Mouse (Mus musculus) liver, adult 2 months (tissue): ENCODE results near the gene Dnmt3b.

ENCODE experiments used
- CTCF ChIP-seq: fragments of 200-500 bp; IDR thresholded peaks from 2 replicates; pipeline ENCODE4 v1.5.1; 2011; ENCODE audit warnings: low read depth, low read length, control low read depth
- POLR2A ChIP-seq: fragments of 200-500 bp; IDR thresholded peaks from 2 replicates; pipeline ENCODE4 v1.6.1; 2011; ENCODE audit warnings: low read length, control low read depth; ENCODE audit not compliant: insufficient read depth; ENCODE audit errors: extremely low read depth

DNA sequence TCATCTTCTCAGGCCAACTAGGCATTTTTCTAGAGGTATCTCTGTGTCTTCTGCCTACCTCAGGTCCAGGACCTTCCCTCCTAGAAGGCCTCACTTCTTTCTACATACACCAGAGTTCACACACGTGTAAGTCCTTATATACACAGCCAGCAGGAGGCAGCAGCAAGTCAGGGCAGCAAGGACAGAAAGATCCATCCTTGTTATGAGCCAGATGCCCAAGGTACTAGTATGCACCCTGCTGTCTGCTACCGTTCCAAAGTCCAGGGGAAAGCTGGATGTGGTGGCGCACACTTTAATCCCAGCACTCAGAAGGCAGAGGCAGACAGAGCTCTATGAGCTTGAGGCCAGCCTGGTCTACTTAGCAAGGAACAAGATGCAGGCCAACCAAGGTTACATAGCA, 42.8 kb upstream of the Dnmt3b start:
- no peak for TF ChIP-seq POLR2A
- TF ChIP-seq CTCF = peak; percentile 36; the same call in 1 of the 2 replicates
